Mouse (Mus musculus): Measurements from ENCODE around the gene Gnao1. TPM values are rescaled to one million over a fixed set of nuclear protein-coding genes. Genes with fewer than 3 reads are reported as not detected.

The Gnao1 gene
- polyA plus RNA-seq, 2 experiments = 4.3 to 13.5 TPM

GRCm38 (mm10) chr8:93984731-93985130, 175.0 kb downstream of the Gnao1 start:
- Histone ChIP-seq H3K4me2 (replicated peaks; ENCODE audit: low read depth, low read length, severe bottlenecking) (no peak overlapping the region), H3K9ac (ENCODE audit: low read depth, low read length, severe bottlenecking) (no peak overlapping the region), H3K9me3 (ENCODE audit: control insufficient read depth, low read length) (no peaks in the 10 kb centered on the region), H3K27ac (replicated peaks; ENCODE audit: low read depth, low read length) (no peak overlapping the region), H3K27me3 (ENCODE audit: control insufficient read depth, insufficient read depth, low read length) (no peaks in the 10 kb centered on the region), H3K4me1 (ENCODE audit: control insufficient read depth, insufficient read depth, low read length) (no peaks in the 10 kb centered on the region), H3K4me3 (replicated peaks; ENCODE audit: low read length) (no peak overlapping the region), H3K36me3 (ENCODE audit: control insufficient read depth, insufficient read depth, low read length) (peaks cover 83% of the 10 kb centered on the region)
- DNase-seq (ENCODE audit: low spot score) (no peak), ATAC-seq (ENCODE audit: low FRiP score, low read depth) (no peak)
- 83% methylated on average over 3 of the region's 3 CpGs for WGBS
- no peak for TF ChIP-seq POLR2A (IDR thresholded peaks at IDR 0.05; ENCODE audit: borderline replicate concordance, extremely low read depth, insufficient read depth, insufficient read length)

- Histone ChIP-seq H3K4me3 (replicated peaks; ENCODE audit: low read length) (no peak overlapping the region), H3K9ac (ENCODE audit: low read depth, low read length, severe bottlenecking) (no peak overlapping the region), H3K36me3 (ENCODE audit: control insufficient read depth, insufficient read depth, low read length) (peaks cover 44% of the 10 kb centered on the region), H3K27ac (replicated peaks; ENCODE audit: low read depth, low read length) (no peak overlapping the region), H3K9me3 (ENCODE audit: control insufficient read depth, low read length) (no peaks in the 10 kb centered on the region), H3K4me1 (ENCODE audit: control insufficient read depth, insufficient read depth, low read length) (no peaks in the 10 kb centered on the region), H3K4me2 (replicated peaks; ENCODE audit: low read depth, low read length, severe bottlenecking) (no peak overlapping the region), H3K27me3 (ENCODE audit: control insufficient read depth, insufficient read depth, low read length) (no peaks in the 10 kb centered on the region)
- ATAC-seq (ENCODE audit: low FRiP score, low read depth) (no peak), DNase-seq (ENCODE audit: low spot score) (no peak)
- TF ChIP-seq POLR2A (IDR thresholded peaks at IDR 0.05; ENCODE audit: borderline replicate concordance, extremely low read depth, insufficient read depth, insufficient read length) = no peak
- 97% methylated on average over 4 of the region's 4 CpGs for WGBS
Measured at GRCm38 (mm10) chr8:93989739-93990138, 180.0 kb downstream of the Gnao1 start.

- WGBS = 83% methylated on average over 2 of the region's 2 CpGs
Measured at GRCm38 (mm10) chr8:93998961-93999360, 189.2 kb downstream of the Gnao1 start.

GRCm38 (mm10) chr8:94004139-94004538, 194.4 kb downstream of the Gnao1 start:
- Histone ChIP-seq H3K4me3 (replicated peaks; ENCODE audit: low read length) (no peak overlapping the region), H3K9me3 (ENCODE audit: control insufficient read depth, low read length) (no peaks in the 10 kb centered on the region), H3K4me1 (ENCODE audit: control insufficient read depth, insufficient read depth, low read length) (no peaks in the 10 kb centered on the region), H3K4me2 (replicated peaks; ENCODE audit: low read depth, low read length, severe bottlenecking) (no peak overlapping the region), H3K27ac (replicated peaks; ENCODE audit: low read depth, low read length) (no peak overlapping the region), H3K36me3 (ENCODE audit: control insufficient read depth, insufficient read depth, low read length) (peaks cover 47% of the 10 kb centered on the region), H3K27me3 (ENCODE audit: control insufficient read depth, insufficient read depth, low read length) (no peaks in the 10 kb centered on the region), H3K9ac (ENCODE audit: low read depth, low read length, severe bottlenecking) (no peak overlapping the region)
- WGBS = 88% methylated on average over 9 of the region's 9 CpGs
- no peak for TF ChIP-seq POLR2A (IDR thresholded peaks at IDR 0.05; ENCODE audit: borderline replicate concordance, extremely low read depth, insufficient read depth, insufficient read length)
- DNase-seq (ENCODE audit: low spot score) = no peak
- ATAC-seq (ENCODE audit: low FRiP score, low read depth) = no peak

More at GRCm38 (mm10) chr8:93998961-93999360, 189.2 kb downstream of the Gnao1 start:
- no peak overlapping the region for H3K9ac ChIP-seq (ENCODE audit: low read depth, low read length, severe bottlenecking)
- ATAC-seq (ENCODE audit: low FRiP score, low read depth) = no peak
- H3K9me3 ChIP-seq (ENCODE audit: control insufficient read depth, low read length) = no peaks in the 10 kb centered on the region
- TF ChIP-seq POLR2A (IDR thresholded peaks at IDR 0.05; ENCODE audit: borderline replicate concordance, extremely low read depth, insufficient read depth, insufficient read length) = no peak
- no peak overlapping the region for H3K4me2 ChIP-seq (replicated peaks; ENCODE audit: low read depth, low read length, severe bottlenecking)
- H3K27me3 ChIP-seq (ENCODE audit: control insufficient read depth, insufficient read depth, low read length) = no peaks in the 10 kb centered on the region
- no peak overlapping the region for H3K4me3 ChIP-seq (replicated peaks; ENCODE audit: low read length)
- no peak overlapping the region for H3K27ac ChIP-seq (replicated peaks; ENCODE audit: low read depth, low read length)
- H3K36me3 ChIP-seq (ENCODE audit: control insufficient read depth, insufficient read depth, low read length) = peaks cover 58% of the 10 kb centered on the region
- no peaks in the 10 kb centered on the region for H3K4me1 ChIP-seq (ENCODE audit: control insufficient read depth, insufficient read depth, low read length)
- DNase-seq (ENCODE audit: low spot score) = no peak

- no peak overlapping the region for H3K9ac ChIP-seq (ENCODE audit: low read depth, low read length, severe bottlenecking)
- peaks cover 9% of the 10 kb centered on the region for H3K4me1 ChIP-seq (ENCODE audit: control insufficient read depth, insufficient read depth, low read length)
- no peak for ATAC-seq (ENCODE audit: low FRiP score, low read depth)
- TF ChIP-seq POLR2A (IDR thresholded peaks at IDR 0.05; ENCODE audit: borderline replicate concordance, extremely low read depth, insufficient read depth, insufficient read length) = no peak
- no peak overlapping the region for H3K27ac ChIP-seq (replicated peaks; ENCODE audit: low read depth, low read length)
- H3K9me3 ChIP-seq (ENCODE audit: control insufficient read depth, low read length) = no peaks in the 10 kb centered on the region
- H3K4me3 ChIP-seq (replicated peaks; ENCODE audit: low read length) = no peak overlapping the region
- H3K36me3 ChIP-seq (ENCODE audit: control insufficient read depth, insufficient read depth, low read length) = peaks cover 8% of the 10 kb centered on the region; the same call in 1 of the 2 replicates
- H3K4me2 ChIP-seq (replicated peaks; ENCODE audit: low read depth, low read length, severe bottlenecking) = no peak overlapping the region
- H3K27me3 ChIP-seq (ENCODE audit: control insufficient read depth, insufficient read depth, low read length) = no peaks in the 10 kb centered on the region
- DNase-seq (ENCODE audit: low spot score) = no peak
- 62% methylated on average over 15 of the region's 15 CpGs for WGBS
Measured at GRCm38 (mm10) chr8:94009243-94009845, 199.6 kb downstream of the Gnao1 start.

Measured in limb, embryonic 14.5 days (tissue).